Mouse (Mus musculus) adrenal gland, postnatal 0 days (tissue): ENCODE data around the gene Olfr20. TPM values are rescaled to one million over a fixed set of nuclear protein-coding genes. Genes with fewer than 3 reads are reported as not detected.

ENCODE experiments used
- polyA plus RNA-seq: library from polyadenylated mRNA; unstranded; fragments of >200 nt; fragmentation: Nextera tagmentation; extraction: Ambion mirVana; gene quantifications from 2 replicates; pipeline ENCODE4 v1.2.1, GENCODE M21; 2015

The Olfr20 gene
- not detected in 2 replicates for polyA plus RNA-seq

GRCm38 (mm10) chr11:73350483-73350882 is at the start of gene Olfr20:
TSS of gene Olfr20 (plus strand) at chr11:73350783.

GRCm38 (mm10) chr11:73329442-73329841 is 21.1 kb upstream of the Olfr20 start, which contains the start of the genes Aspa, Gm49340 and Spata22:
TSS of gene Aspa (minus strand) at chr11:73329596.
TSS of gene Gm49340 (plus strand) at chr11:73329741.
TSS of gene Spata22 (plus strand) at chr11:73329741.

GRCm38 (mm10) chr11:73370946-73371345 is 20.4 kb downstream of the Olfr20 start, which contains the start of gene Olfr376:
TSS of gene Olfr376 (plus strand) at chr11:73371246.

GRCm38 (mm10) chr11:73399514-73399913 is 48.9 kb downstream of the Olfr20 start, which contains the start of gene Olfr1:
TSS of gene Olfr1 (minus strand) at chr11:73399614.

Other genes starting within 250 kb of the Olfr20 start
- 2.9 and 3.1 TPM in 2 replicates for gene Haspin, start 212.5 kb upstream of the Olfr20 start, polyA plus RNA-seq
- 0.50 TPM in 2 replicates for gene P2rx5, start 190.4 kb upstream of the Olfr20 start, polyA plus RNA-seq
- 111 and 130 TPM in 2 replicates for gene Emc6, start 173.7 kb upstream of the Olfr20 start, polyA plus RNA-seq
- 152 and 167 TPM in 2 replicates for gene Tax1bp3, start 173.7 kb upstream of the Olfr20 start, polyA plus RNA-seq
- 12.1 and 15.4 TPM in 2 replicates for gene Ctns, start 151.7 kb upstream of the Olfr20 start, polyA plus RNA-seq
- 4.2 and 5.5 TPM in 2 replicates for gene Shpk, start 151.3 kb upstream of the Olfr20 start, polyA plus RNA-seq
- gene Trpv1, start 116.5 kb upstream of the Olfr20 start, polyA plus RNA-seq = 0.10 and 0.35 TPM in 2 replicates
- gene Trpv3, start 83.4 kb upstream of the Olfr20 start, polyA plus RNA-seq = 0.06 and 0.08 TPM in 2 replicates
- gene Aspa, start 21.2 kb upstream of the Olfr20 start, polyA plus RNA-seq = 10.5 and 20.1 TPM in 2 replicates
- gene Gm49340, start 21.0 kb upstream of the Olfr20 start, polyA plus RNA-seq = not detected in 2 replicates
- 0.57 TPM in 1 of 2 replicates, not detected in the other for gene Spata22, start 21.0 kb upstream of the Olfr20 start, polyA plus RNA-seq
- gene Olfr376, start 20.5 kb downstream of the Olfr20 start, polyA plus RNA-seq = not detected in 2 replicates
- not detected in 2 replicates for gene Olfr1, start 48.8 kb downstream of the Olfr20 start, polyA plus RNA-seq
- not detected in 2 replicates for gene Olfr378, start 77.7 kb downstream of the Olfr20 start, polyA plus RNA-seq
- gene Olfr380, start 106.7 kb downstream of the Olfr20 start, polyA plus RNA-seq = not detected in 2 replicates
- not detected in 2 replicates for gene Olfr381, start 140.8 kb downstream of the Olfr20 start, polyA plus RNA-seq
- gene Olfr382, start 166.4 kb downstream of the Olfr20 start, polyA plus RNA-seq = not detected in 2 replicates
- gene Olfr385, start 242.2 kb downstream of the Olfr20 start, polyA plus RNA-seq = not detected in 2 replicates
- not detected in 2 replicates for gene Olfr384, start 247.8 kb downstream of the Olfr20 start, polyA plus RNA-seq